Mouse (Mus musculus) embryonic fibroblast, embryonic 13.5 days (primary cell): ENCODE data around the gene Chmp6. TPM values are rescaled to one million over a fixed set of nuclear protein-coding genes. Genes with fewer than 3 reads are reported as not detected.

ENCODE experiments used
- H3K27ac ChIP-seq: 2 replicates; pipeline ENCODE4 v1.5.1; 2012; ENCODE audit warnings: low read length, control low read depth, inconsistent platforms; ENCODE audit not compliant: insufficient read depth
- H3K4me1 ChIP-seq: 2 replicates; pipeline ENCODE4 v1.6.1; 2011; ENCODE audit warnings: low read length; ENCODE audit not compliant: control insufficient read depth, insufficient read depth
- H3K4me3 ChIP-seq: 2 replicates; pipeline ENCODE4 v1.5.1; 2011; ENCODE audit warnings: mild to moderate bottlenecking, control low read depth, low read length; ENCODE audit not compliant: insufficient read depth
- CTCF ChIP-seq: IDR thresholded peaks from 2 replicates; pipeline ENCODE4 v1.5.1; 2011; ENCODE audit warnings: mild to moderate bottlenecking, control low read depth, low read length, moderate library complexity, borderline replicate concordance; ENCODE audit not compliant: insufficient read depth
- POLR2A ChIP-seq: IDR thresholded peaks from 2 replicates; pipeline ENCODE4 v1.6.1; 2011; ENCODE audit warnings: low read depth, mild to moderate bottlenecking, control low read depth, low read length, moderate library complexity
- polyA plus RNA-seq: library from polyadenylated mRNA; stranded (reverse); fragments of >200 nt; gene quantifications from 2 replicates; pipeline ENCODE4 v1.2.4, GENCODE M21; 2011; ENCODE audit warnings: low read depth; ENCODE audit not compliant: missing spikeins, insufficient read length

Chmp6 gene
- polyA plus RNA-seq, 1 experiment: 30.3 TPM

- TF ChIP-seq CTCF (no peak), POLR2A (no peak)
Observed at GRCm38 (mm10) chr11:119941794-119942193, 28.6 kb downstream of the Chmp6 start.

DNA sequence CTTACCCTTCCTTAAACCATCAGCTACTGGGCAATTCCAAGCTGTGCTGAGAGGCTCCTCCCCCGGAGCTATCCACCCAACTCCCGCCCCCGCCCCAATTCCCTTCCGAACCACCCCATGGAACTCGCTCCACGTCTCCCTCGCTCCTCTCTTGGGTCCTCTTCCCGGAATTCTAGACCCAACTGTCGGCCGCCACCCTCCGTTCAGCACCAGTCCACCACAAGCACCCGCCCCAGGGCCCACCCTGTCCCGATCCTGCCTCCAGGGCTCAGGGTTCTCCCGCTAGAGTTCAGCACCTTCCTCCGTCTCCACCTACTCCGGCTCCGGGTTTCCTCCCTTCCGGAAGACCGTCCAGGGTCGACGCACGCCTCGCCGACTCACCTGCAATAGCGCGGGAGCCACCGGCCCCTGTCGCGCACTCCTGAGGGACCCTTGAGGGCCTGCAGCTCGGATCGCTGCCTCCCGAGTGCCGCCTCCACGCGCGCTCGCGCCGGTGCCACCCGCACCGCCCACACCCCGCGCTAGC, 29.0 kb downstream of the Chmp6 start:
- no peak for TF ChIP-seq CTCF
- peak; percentile 45 for TF ChIP-seq POLR2A
- Histone ChIP-seq H3K27ac (peak overlapping the region; percentile 28; the same call in 1 of the 2 replicates), H3K4me1 (peaks cover 10% of the 10 kb centered on the region; the same call in 1 of the 2 replicates), H3K4me3 (peak overlapping the region; percentile 74)

More at GRCm38 (mm10) chr11:119941794-119942193, 28.6 kb downstream of the Chmp6 start:
- Histone ChIP-seq H3K27ac (no peak overlapping the region), H3K4me1 (peaks cover 10% of the 10 kb centered on the region; the same call in 1 of the 2 replicates), H3K4me3 (peak overlapping the region; percentile 74; the same call in 1 of the 2 replicates)

DNA sequence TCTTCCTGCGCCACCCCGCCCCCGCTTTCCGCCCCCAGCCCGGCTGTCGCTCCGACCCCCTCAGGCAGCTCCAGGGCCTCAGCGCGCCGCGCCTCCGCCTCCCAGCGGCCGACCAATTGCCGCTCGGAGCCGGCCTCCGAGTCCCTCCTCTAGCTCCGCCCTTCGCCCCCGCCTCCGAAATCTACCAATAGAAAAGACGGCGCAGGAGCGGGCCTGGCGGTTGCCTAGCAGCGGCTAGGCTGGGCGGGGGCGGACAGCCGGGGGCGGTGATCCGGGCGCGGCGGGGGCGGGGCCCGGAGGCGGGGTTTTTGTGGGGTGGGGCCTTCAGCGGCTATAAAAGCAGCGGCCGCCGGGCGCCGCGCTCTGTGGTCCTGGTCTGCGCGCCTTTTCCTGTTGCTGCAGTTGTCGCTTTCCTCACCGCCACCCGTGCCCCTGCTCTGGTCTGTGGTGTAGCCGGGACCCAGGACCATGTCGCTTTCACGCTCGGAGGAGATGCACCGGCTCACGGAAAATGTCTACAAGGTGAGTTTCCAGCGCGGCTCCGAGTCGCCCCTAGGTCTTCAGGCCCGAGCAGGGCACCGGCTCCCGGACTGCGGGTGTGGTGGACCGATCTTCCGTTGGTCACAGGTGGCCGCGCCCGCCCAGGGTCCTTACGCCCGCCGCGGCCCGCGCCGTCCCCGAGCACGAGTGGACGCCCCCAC, 29.6 kb downstream of the Chmp6 start, which contains the start of gene Baiap2:
TSS of gene Baiap2 (plus strand) at position 37 of the 701 bp plus-strand sequence.
- Histone ChIP-seq H3K4me3 (peak within 1 kb of the TSS; percentile 91), H3K4me1 (peaks cover 11% of the 10 kb centered on the region; the same call in 1 of the 2 replicates), H3K27ac (peak within 1 kb of the TSS; percentile 28; the same call in 1 of the 2 replicates)
- TF ChIP-seq POLR2A: peak; percentile 100
- TF ChIP-seq CTCF: no peak

GRCm38 (mm10) chr11:119943428-119943988, 30.3 kb downstream of the Chmp6 start:
- peaks cover 17% of the 10 kb centered on the region for H3K4me1 ChIP-seq
- TF ChIP-seq CTCF (no peak), POLR2A (no peak)
- H3K27ac ChIP-seq: 0 out of 2 replicates have a peak overlapping the region, but pooled peaks have one; percentile 1
- H3K4me3 ChIP-seq: peak overlapping the region; percentile 91

DNA sequence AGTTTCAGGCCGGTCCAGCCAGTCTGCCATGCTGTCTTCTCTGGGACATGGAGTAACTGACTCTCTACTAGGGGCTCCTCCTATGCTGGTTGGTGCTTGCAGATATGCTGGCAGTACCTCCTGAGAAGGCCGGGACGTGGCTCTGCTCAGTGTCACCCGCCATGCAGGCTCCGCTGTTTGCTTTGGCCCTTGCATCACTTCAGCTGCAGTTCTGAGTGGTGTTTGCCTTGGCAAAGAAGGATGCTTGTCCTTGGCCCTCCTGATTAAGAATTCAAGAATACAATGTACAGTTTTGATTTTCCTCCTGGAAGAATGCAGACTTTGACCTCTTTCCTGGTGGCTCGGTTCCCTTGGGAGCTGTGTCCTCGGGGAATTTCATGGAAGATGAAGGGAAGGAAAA, 32.1 kb downstream of the Chmp6 start:
- H3K4me1 ChIP-seq: peaks cover 17% of the 10 kb centered on the region
- peak overlapping the region; percentile 31; the same call in 1 of the 2 replicates for H3K27ac ChIP-seq
- no peak for TF ChIP-seq CTCF
- TF ChIP-seq POLR2A: no peak
- peak overlapping the region; percentile 91; the same call in 1 of the 2 replicates for H3K4me3 ChIP-seq

GRCm38 (mm10) chr11:119947426-119947825, 34.2 kb downstream of the Chmp6 start:
- Histone ChIP-seq H3K4me3 (no peak overlapping the region), H3K4me1 (peaks cover 19% of the 10 kb centered on the region), H3K27ac (no peak overlapping the region)
- TF ChIP-seq CTCF (no peak), POLR2A (no peak)

DNA sequence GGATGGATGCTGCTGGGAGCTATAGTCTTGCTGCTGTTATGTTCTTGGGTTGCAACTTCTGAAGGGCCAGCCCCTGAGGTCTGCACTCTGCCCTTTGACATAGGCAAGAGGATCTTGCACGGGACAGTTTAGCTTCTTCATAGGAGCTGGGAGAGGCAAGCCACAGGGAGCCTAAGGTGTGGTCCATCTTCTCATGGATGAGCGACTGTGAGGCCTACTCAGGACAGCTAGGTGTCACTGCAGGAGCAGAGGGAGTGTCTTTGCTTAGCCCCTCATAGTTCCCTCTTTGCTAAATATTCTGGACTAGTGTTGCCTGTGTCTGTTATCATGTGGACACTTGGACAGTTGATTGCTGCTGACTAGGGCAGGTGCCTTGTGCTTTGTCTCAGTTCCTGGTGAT, 34.7 kb downstream of the Chmp6 start:
- Histone ChIP-seq H3K4me3 (no peak overlapping the region), H3K27ac (no peak overlapping the region), H3K4me1 (peaks cover 23% of the 10 kb centered on the region)
- peak; percentile 43; the same call in 1 of the 2 replicates for TF ChIP-seq CTCF
- TF ChIP-seq POLR2A: no peak

DNA sequence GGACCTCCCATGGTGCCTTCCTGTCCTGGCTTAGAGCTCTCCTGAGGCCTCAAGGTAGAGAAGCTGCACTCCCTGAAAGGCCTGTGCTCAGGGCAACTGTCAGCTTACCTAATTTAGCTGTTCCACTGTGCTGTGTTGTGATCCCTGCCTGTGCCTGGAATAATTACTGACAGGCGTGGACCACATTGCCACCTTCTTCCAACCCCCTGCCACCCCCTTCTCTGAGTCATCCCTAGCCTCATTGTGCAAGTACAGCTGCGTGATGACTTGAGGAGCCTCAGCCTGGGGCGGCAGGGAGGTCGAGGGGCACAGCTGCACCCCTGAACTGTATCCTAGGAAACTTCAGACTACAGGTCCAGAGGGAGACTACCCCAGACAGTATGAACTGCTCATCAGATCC, 35.1 kb downstream of the Chmp6 start:
- no peak for TF ChIP-seq CTCF
- TF ChIP-seq POLR2A: no peak
- peaks cover 23% of the 10 kb centered on the region for H3K4me1 ChIP-seq
- no peak overlapping the region for H3K27ac ChIP-seq
- no peak overlapping the region for H3K4me3 ChIP-seq

DNA sequence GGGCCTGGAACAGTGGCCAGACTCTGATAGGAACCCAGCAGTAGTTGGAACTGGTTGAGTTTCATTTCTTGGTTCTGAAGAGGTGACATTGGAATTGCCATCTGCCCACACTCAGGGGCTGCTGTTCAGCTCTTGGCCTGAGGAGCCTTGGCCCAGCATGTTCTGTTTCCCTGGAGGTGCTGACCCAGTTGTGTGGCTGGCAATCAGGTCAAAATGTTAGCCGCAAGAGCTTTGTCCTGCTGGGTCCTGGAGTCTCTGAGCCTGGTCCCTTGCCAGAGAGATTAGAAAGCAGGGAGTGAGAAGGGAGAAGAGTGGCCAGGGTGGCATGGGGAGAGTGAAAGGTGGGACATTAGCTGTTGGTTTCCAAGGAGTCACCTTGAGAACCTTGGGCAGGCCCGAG, 35.6 kb downstream of the Chmp6 start:
- Histone ChIP-seq H3K4me3 (no peak overlapping the region), H3K27ac (no peak overlapping the region), H3K4me1 (peaks cover 25% of the 10 kb centered on the region)
- TF ChIP-seq POLR2A (no peak), CTCF (no peak)

GRCm38 (mm10) chr11:119950535-119950934, 37.3 kb downstream of the Chmp6 start:
- H3K4me1 ChIP-seq: peaks cover 22% of the 10 kb centered on the region
- TF ChIP-seq CTCF (no peak), POLR2A (no peak)
- H3K27ac ChIP-seq: no peak overlapping the region
- no peak overlapping the region for H3K4me3 ChIP-seq

- Histone ChIP-seq H3K4me1 (peaks cover 22% of the 10 kb centered on the region), H3K4me3 (no peak overlapping the region), H3K27ac (no peak overlapping the region)
- TF ChIP-seq POLR2A: no peak
- no peak for TF ChIP-seq CTCF
Observed at GRCm38 (mm10) chr11:119951326-119951725, 38.1 kb downstream of the Chmp6 start.
